Mouse (Mus musculus) heart, postnatal 0 days (tissue): Measurements from ENCODE around the gene Ugt2b35. TPM values are rescaled to one million over a fixed set of nuclear protein-coding genes. Genes with fewer than 3 reads are reported as not detected.
"Not testable (repeated sequence)": the region's sequence is repeated elsewhere in the genome, so short reads cannot be mapped to it uniquely, and the experiment has no call there.

Experiments
- ATAC-seq: fragments of 200-750 bp; cut with Nextera tagmentation; 2 replicates; pipeline ENCODE4 v1.8.0; 2017; ENCODE audit warnings: low read depth, moderate number of reproducible peaks, moderate library complexity; ENCODE audit not compliant: insufficient read depth
- DNase-seq: peaks from one replicate; pipeline ENCODE4 v3.0.0-alpha.2; 2016; ENCODE audit warnings: low spot score
- H3K27ac ChIP-seq: fragments of 300-500 bp; sonication (generic); 2 replicates; pipeline ENCODE4 v1.5.1; 2014; ENCODE audit warnings: low read depth, mild to moderate bottlenecking
- H3K27me3 ChIP-seq: fragments of 300-500 bp; sonication (generic); 2 replicates; pipeline ENCODE4 v1.6.1; 2014; ENCODE audit warnings: low read length, mixed read lengths; ENCODE audit not compliant: control insufficient read depth, insufficient read depth
- H3K36me3 ChIP-seq: fragments of 300-500 bp; sonication (generic); replicated peaks from 2 replicates; pipeline ENCODE4 v1.6.1; 2014; ENCODE audit warnings: low read length, mixed read lengths; ENCODE audit not compliant: control insufficient read depth, insufficient read depth
- H3K4me1 ChIP-seq: fragments of 300-500 bp; sonication (generic); 2 replicates; pipeline ENCODE4 v1.6.1; 2014; ENCODE audit warnings: antibody characterized with exemption; ENCODE audit not compliant: control insufficient read depth, insufficient read depth
- H3K4me2 ChIP-seq: fragments of 300-500 bp; sonication (generic); 2 replicates; pipeline ENCODE4 v1.6.1; 2014; ENCODE audit warnings: low read depth, mild to moderate bottlenecking, low read length, moderate library complexity
- H3K4me3 ChIP-seq: fragments of 300-500 bp; sonication (generic); 2 replicates; pipeline ENCODE4 v1.5.1; 2014; ENCODE audit warnings: low read depth, low read length
- H3K9ac ChIP-seq: fragments of 300-500 bp; sonication (generic); replicated peaks from 2 replicates; pipeline ENCODE4 v1.6.1; 2014; ENCODE audit warnings: low read depth, low read length, mixed read lengths
- H3K9me3 ChIP-seq: fragments of 300-500 bp; sonication (generic); replicated peaks from 2 replicates; pipeline ENCODE4 v1.6.1; 2016; ENCODE audit warnings: low read length; ENCODE audit not compliant: control insufficient read depth
- CTCF ChIP-seq: IDR thresholded peaks from 2 replicates; pipeline ENCODE4 v1.5.1; 2016; ENCODE audit warnings: antibody characterized with exemption, control low read depth, low read depth
- EP300 ChIP-seq: IDR thresholded peaks from 2 replicates; pipeline ENCODE4 v1.6.1; 2016; ENCODE audit warnings: antibody characterized with exemption, low read depth
- WGBS: fragments of 180-500 bp; shearing (Covaris S2); extraction: QIAGEN DNeasy Blood & Tissue Kit; methylation state at CpG from one replicate; pipeline ENCODE4 v1.1.7; 2014; 5-methylcytosine and 5-hydroxymethylcytosine counted together
- polyA plus RNA-seq: library from polyadenylated mRNA; unstranded; fragments of >200 nt; fragmentation: Nextera tagmentation; extraction: Ambion mirVana; gene quantifications from 2 replicates; pipeline ENCODE4 v1.2.1, GENCODE M21; 2015
- total RNA-seq: library from RNA; depleted of rRNA; stranded (reverse); fragments of >200 nt; gene quantifications from 2 replicates; pipeline ENCODE4 v1.2.3, GENCODE M21; 2014; ENCODE audit warnings: low replicate concordance; rRNA removed

The Ugt2b35 gene
- not detected in 2 replicates for total RNA-seq
- not detected in 2 replicates for polyA plus RNA-seq

- no peaks in the 10 kb centered on the region for H3K36me3 ChIP-seq
- no peaks in the 10 kb centered on the region for H3K4me1 ChIP-seq
- WGBS, result 58% methylated on average over 4 of the region's 4 CpGs
- no peak for TF ChIP-seq EP300
- no peak for TF ChIP-seq CTCF
- ATAC-seq (no peak), DNase-seq (no peak)
- no peak within 1 kb of the TSS for H3K27ac ChIP-seq
- no peak within 1 kb of the TSS for H3K9ac ChIP-seq
- H3K4me3 ChIP-seq, result no peak within 1 kb of the TSS
- no peaks in the 10 kb centered on the region for H3K9me3 ChIP-seq
- no peaks in the 10 kb centered on the region for H3K27me3 ChIP-seq
- H3K4me2 ChIP-seq, result no peak within 1 kb of the TSS
Observed at GRCm38 (mm10) chr5:87000395-87001073, at the start of gene Ugt2b35. Ugt2b35 (plus strand) TSS chr5:87000860.

DNA sequence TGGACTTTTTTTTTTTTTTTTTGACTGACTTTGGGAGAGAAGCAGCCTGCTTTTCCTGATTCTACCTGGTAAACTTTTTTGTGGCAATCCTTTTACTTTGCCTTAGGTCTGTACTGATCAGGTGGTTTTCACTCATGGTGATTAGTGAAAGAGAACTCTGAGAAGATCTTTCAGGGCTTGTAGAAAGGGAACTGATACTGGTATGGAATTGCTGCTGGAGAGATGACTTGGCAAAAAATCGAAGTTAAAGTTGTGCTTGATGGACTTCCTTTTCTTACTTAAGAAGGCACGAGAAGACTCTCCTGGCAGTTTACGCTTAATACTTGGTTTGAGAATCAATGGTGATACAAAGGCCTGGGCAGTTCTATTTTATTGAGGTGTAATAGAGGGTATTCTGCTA lies 40.2 kb upstream of the Ugt2b35 start:
- no peaks in the 10 kb centered on the region for H3K27me3 ChIP-seq
- no peak overlapping the region for H3K4me2 ChIP-seq
- H3K9me3 ChIP-seq, result no peaks in the 10 kb centered on the region
- H3K27ac ChIP-seq, result no peak overlapping the region
- no peak for DNase-seq
- ATAC-seq, result no peak
- WGBS, result 69% methylated on average over 3 of the region's 3 CpGs
- TF ChIP-seq EP300 (no peak), CTCF (no peak)
- H3K4me1 ChIP-seq, result no peaks in the 10 kb centered on the region
- no peak overlapping the region for H3K4me3 ChIP-seq
- no peak overlapping the region for H3K9ac ChIP-seq
- H3K36me3 ChIP-seq, result no peaks in the 10 kb centered on the region

GRCm38 (mm10) chr5:86961587-86962358 lies 38.9 kb upstream of the Ugt2b35 start:
- no peak overlapping the region for H3K4me3 ChIP-seq
- H3K4me1 ChIP-seq, result no peaks in the 10 kb centered on the region
- H3K9ac ChIP-seq, result no peak overlapping the region
- H3K9me3 ChIP-seq, result no peaks in the 10 kb centered on the region
- TF ChIP-seq CTCF (no peak), EP300 (no peak)
- ATAC-seq, result no peak
- WGBS, result 63% methylated on average over 3 of the region's 3 CpGs
- no peak overlapping the region for H3K4me2 ChIP-seq
- DNase-seq, result no peak
- H3K36me3 ChIP-seq, result no peaks in the 10 kb centered on the region
- no peak overlapping the region for H3K27ac ChIP-seq
- H3K27me3 ChIP-seq, result no peaks in the 10 kb centered on the region

- H3K9ac ChIP-seq, H3K27ac ChIP-seq, ATAC-seq, H3K9me3 ChIP-seq, H3K27me3 ChIP-seq, H3K36me3 ChIP-seq, H3K4me1 ChIP-seq, H3K4me2 ChIP-seq, H3K4me3 ChIP-seq, DNase-seq: not testable (repeated sequence)
- 79% methylated on average over 1 of the region's 1 CpGs for WGBS
Observed at GRCm38 (mm10) chr5:86962849-86963248, 37.8 kb upstream of the Ugt2b35 start.

DNA sequence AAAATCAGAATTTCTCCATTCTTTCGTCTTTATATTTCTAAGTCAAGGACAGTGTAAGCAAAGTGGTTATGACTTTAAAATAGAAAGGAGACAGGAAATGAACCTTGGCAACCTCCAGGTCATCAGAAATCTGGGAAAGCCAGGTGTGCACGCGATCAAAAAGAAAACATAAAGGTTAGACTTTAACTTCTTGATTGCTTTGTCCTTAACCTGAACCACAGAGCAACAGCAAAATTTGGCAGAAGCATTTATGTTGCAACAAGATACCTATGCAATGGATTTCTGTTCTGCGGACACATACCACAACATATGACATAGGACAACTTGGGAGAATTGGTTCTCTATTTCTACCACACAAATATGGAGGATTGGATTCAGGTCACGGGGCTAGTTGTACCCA lies 33.4 kb upstream of the Ugt2b35 start:
- not testable (repeated sequence) for ATAC-seq, H3K4me3 ChIP-seq, H3K27ac ChIP-seq, H3K9me3 ChIP-seq, H3K4me1 ChIP-seq, H3K36me3 ChIP-seq, H3K27me3 ChIP-seq, H3K9ac ChIP-seq, H3K4me2 ChIP-seq, DNase-seq
- WGBS, result 76% methylated on average over 5 of the region's 5 CpGs
